Mouse (Mus musculus) megakaryocyte-erythroid progenitor cell, adult 5-6 weeks (primary cell): Measurements from ENCODE around the gene Plxna4. TPM values are rescaled to one million over a fixed set of nuclear protein-coding genes. Genes with fewer than 3 reads are reported as not detected.

Experiments
- ATAC-seq: replicated peaks from 2 replicates; pipeline ENCODE4 v1.8.0; 2016; ENCODE audit warnings: mild to moderate bottlenecking, inconsistent platforms; ENCODE audit not compliant: severe bottlenecking, poor library complexity, low FRiP score, low TSS enrichment
- total RNA-seq, 2 experiments: library from RNA; stranded (forward) in 1 of 2; stranded (reverse) in 1 of 2; fragments of 200-1000, 215-1000 nt in 1 of 2; fragments of >200 nt in 1 of 2; fragmentation: Nextera tagmentation in 1 of 2; gene quantifications; 2 replicates each; pipeline ENCODE4 v1.2.3; 2014 to 2017

Plxna4 gene
- total RNA-seq, 2 experiments from 2014 or later, result 0.05 TPM; not detected in 1

DNA sequence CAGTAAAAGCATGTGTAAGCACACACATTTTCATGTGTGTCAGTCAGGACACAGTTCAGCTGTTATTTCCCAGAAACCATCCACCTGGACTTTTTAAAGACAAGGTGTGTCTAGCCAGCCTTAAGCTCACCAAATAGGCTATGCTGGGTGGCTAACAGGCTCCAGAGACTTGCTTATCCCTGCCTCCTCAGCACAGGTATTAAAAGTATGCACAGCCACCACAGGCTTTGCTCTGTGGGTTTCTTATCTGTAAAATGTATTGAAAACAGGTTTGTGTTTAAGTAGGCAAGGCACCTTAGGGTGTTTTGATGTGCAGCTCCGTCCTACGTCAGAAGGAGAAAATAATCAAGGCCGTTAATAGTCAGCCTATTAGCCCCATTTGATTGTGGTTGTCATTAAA lies 218.9 kb downstream of the Plxna4 start:
- no peak for ATAC-seq

DNA sequence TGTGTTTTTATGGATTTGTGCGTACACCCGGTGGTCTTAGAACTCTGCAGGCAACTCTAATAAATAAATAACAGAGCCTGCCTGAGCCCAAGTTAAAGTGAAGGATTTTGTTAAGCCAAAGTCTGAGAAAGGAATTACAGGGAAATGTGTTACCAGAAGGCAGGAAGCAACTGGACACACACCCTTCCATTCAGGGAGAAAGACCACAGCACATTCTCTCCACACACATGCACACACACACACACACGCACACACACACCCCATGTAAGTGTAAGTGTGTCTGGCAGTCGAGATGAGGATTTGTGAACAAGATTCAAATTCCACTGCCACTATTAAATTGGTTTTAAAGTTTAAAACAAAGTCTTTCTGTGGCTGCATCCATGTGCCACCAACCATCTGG lies 219.6 kb downstream of the Plxna4 start:
- no peak for ATAC-seq

DNA sequence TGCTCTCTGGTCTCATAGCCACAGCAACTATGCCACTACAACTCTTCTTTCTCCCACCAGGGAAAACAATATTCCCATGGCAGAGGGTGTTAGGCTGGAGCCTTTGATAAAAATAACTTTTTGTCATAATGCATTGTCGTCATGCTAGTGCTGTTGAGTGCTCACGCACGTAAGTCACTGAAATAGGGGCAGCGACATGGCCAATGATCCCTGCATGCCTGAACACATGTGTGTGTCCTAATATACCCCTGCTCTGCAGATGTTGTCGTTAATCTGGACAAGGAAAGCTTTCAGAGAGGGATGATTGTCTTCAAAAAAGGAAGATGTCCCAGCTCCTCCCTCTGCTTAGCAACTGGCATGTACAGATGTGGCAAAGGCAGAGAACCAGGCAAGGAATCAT lies 223.1 kb downstream of the Plxna4 start:
- no peak for ATAC-seq

GRCm38 (mm10) chr6:32363489-32364068 lies 224.4 kb downstream of the Plxna4 start:
- no peak for ATAC-seq

DNA sequence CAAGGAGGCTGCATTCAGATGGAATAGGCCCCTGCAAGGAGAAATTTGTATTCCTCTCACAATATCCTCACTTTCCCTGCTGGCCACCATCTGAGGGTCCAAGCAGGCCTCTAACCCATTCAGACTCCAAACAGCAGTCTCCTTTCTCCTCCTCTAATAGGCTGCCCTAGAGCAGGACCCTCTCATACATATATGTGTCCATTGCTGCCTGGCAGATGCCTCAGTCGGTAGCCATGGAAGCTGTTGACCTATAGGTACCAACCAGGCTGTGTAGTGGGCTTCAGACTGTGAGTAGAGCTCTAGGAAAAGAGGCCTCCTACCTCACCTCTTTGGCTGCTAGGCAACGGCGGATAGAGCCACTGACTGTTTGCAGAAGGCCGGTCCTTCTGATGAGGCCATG lies 225.6 kb downstream of the Plxna4 start:
- ATAC-seq, result no peak

DNA sequence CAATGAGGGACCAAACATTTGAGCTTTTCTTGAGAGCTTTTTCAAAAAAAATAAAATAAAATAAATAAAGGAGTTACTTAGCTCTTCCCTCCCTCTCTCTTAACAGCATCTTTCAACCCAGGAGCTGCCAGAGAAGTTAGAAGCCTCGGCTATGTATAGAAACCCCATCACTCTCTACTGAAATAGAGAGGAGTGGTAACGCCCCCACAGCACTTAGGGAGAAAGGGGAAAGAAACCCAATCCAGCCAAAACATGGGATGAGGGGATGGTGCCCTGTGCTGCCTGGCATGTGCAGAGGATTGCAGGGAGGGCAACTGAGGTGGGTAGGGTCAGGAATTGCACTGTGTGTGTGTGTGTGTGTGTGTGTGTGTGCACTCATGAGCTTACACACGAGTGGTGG lies 228.3 kb downstream of the Plxna4 start:
- ATAC-seq, result no peak

DNA sequence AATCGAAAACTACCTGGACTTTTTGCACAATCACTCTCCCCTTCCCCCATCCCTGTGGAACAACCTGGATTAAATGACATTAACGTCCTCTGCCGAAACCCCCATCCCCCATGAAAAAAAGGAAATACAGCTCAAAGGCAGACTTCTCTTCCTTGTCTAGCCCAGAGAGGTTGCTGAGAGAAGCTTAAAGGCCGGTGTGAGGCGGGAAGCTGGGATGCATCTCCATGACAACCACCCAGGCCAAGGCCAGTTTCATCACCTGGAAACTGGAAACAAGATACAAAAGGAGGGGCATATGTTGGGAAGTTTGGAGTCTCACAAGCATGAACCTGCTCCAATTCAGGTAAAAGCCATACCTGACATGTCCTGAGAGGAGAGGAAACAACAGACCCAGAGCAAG lies 230.5 kb downstream of the Plxna4 start:
- ATAC-seq, result no peak

DNA sequence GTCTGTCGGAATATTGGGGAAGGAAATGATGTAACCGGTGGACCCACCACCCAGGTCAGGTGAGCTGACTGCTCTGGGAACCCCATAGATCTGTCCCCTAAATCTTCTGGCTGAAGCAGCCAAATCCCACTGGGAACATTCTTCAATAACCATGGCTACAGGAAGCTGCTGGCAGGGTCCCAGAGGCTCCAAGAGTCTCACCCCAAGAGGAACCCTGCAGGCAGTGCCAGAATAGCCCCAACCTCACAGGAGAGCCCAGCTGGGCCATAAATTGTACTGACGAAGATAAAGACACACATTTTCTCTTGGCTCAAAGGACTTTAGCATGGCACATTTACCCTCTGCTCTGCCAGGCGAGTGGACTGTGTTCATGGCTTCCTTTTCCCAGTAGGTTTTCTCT lies 232.4 kb downstream of the Plxna4 start:
- no peak for ATAC-seq

DNA sequence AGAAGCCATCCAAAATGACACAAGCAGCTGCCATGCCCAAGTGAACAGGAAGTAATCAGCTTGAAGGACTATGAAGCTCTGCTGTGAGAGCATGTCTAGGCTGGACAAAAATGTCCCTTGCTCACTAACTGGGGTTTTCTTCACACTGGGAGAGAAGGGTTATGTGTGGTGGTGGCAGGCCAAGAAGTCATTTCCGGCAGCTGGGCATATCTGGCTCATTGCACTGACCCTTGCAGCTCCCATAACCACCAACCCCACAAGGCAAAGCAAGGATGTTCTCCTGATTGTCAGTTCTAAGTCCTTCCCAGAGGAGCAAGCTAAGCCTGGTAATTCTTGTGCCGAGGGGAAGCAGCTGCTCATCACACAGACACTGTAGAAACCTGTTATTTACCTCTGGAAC lies 239.0 kb downstream of the Plxna4 start:
- ATAC-seq, result no peak

DNA sequence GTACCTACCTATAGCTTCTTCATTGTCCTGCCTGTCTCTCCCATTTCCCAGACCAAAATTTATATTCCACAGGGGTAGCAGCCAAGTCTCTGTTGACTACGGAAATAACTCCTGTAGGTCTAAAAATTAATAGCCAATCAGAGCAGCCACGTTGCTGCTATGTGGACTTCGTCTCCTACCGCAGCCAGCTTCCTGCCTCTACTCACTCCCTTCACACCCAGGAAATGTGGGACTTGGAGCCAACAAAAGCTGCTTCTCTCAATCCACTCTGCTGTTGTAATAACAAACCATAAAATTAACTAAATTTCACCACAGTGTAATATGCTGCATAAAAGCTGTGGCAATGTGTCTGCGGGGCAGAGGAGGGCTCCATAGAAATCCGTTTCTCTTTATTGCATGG lies 239.9 kb downstream of the Plxna4 start:
- ATAC-seq, result no peak

GRCm38 (mm10) chr6:32346015-32346414 lies 242.0 kb downstream of the Plxna4 start:
- ATAC-seq, result no peak

DNA sequence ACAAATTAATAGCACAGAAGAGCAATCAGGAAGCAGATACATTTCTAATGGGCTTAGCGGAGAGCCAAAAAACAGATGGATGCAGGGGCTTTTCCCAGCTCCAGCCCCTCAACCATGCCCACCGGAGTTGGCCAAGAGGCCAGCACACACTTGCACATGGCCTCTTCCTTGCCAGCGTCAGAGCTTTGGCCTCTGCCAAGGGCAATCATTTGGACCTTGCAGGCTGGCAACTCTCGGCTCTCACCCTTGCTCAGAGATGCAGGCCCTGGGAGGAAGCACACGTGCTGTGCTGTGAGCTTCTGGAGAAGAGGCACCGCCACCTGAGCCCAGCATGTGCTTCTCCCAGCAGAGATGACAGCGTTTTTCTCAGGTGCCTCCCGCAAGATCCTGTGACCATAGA lies 245.3 kb downstream of the Plxna4 start:
- no peak for ATAC-seq

GRCm38 (mm10) chr6:32342272-32342671 lies 245.7 kb downstream of the Plxna4 start:
- no peak for ATAC-seq

DNA sequence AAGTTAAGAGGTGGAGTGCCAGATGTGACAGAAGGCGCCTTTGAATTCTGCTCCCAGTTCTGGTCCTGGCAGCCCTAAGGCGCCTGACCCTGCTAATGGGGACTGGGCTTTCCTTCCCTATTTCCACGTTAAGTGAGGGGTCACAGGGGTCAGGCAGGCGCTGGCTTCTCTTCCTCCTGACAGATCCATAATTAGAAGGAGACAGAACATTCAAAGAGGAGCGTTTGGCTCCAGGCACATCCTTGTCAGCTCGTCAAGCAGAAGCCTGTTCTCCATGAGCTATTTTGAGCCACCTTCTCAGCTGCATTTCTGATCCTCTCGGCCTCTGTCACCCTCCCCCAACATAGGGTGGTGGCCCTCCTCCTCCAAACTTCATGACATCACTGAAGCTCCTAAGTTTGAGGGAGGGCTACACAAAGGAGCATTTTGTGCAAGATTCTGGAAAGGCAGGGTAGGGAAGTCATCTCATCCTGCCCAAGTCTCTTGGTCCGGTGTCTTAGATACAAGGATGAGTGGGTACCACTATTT lies 249.5 kb downstream of the Plxna4 start:
- no peak for ATAC-seq

GRCm38 (mm10) chr6:32331281-32331680 lies 256.7 kb downstream of the Plxna4 start:
- no peak for ATAC-seq

DNA sequence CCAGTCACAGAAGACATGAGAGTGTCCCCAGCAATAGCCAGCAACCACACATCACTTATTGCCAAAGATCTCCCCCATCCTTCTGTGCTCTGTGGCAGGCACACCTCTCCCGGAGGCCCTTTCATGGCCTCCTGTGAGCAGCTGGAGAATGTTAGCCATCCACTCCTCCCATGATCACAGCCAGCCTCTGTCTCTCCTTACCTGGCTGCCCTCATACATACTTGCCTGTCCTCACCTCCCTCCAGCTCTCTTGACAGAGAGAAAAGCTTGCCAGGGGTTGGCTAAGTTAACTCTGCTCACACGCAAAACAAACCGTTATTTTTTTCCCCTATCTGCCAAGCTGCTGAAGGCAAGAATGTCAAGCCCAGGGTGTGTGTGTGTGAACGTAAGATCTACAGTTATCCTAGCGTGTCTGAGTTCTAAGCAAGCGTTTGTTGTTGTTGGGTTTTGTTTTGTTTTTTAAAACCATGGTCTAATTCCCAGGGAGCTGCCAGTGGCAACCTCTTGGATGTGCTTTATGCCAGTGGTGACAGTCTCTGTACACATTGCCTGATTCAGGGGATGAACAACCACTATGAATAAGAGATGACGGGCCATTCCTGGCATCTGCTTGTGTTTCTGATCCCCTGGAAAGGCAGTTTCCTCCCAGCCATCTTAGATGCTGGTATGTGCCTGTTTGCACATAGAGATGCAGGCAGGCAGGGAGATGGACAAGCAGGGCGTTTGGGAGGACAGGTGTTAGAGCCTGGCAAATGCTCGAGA lies 257.8 kb downstream of the Plxna4 start:
- ATAC-seq, result no peak

GRCm38 (mm10) chr6:32328028-32328427 lies 260.0 kb downstream of the Plxna4 start:
- ATAC-seq, result peak; percentile 90

GRCm38 (mm10) chr6:32327173-32327572 lies 260.8 kb downstream of the Plxna4 start:
- ATAC-seq, result no peak

- ATAC-seq, result no peak
Measured at GRCm38 (mm10) chr6:32326406-32326805, 261.6 kb downstream of the Plxna4 start.

DNA sequence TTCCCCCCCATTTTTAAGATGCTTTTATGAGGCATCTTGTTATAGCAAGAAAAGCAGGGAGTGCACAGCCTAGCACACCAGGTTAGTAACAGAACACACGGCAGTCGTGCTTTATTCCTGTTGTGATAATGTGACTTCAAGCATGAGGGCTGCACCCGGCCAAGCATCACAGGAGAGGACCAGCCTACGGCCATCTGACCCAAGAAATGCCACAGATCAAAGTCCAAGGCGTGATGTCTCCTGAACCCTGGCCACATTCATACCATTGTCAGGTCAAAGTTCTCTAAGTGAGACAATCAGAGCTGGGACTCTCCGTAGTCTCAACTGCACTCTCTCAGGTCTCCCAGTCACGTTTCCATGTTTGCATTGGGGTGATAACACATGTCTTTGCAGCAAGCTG lies 262.1 kb downstream of the Plxna4 start:
- no peak for ATAC-seq

DNA sequence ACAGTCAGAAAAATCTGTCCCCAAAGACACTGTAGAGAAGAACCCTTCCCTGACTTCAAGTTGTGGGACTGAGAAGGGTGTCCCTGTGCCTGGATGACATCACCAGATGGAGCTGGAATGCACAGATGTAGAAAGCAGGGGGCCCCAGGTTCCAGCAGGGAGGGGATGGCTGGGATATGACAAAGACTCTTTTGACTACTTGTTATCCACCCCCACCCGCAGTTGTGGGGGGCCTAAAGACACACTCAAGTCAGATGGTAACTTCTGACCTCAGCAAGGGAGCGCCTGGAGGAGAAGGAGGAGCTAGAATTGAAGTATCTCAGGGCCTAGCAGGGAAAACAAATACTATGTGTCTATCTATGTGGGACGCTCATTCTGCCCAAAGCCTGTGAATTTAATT lies 266.8 kb downstream of the Plxna4 start:
- no peak for ATAC-seq
